Mouse (Mus musculus) ES-E14 (cell line): ENCODE data around the gene Slc27a1. TPM values are rescaled to one million over a fixed set of nuclear protein-coding genes. Genes with fewer than 3 reads are reported as not detected.
"Not testable (repeated sequence)": the region's sequence is repeated elsewhere in the genome, so short reads cannot be mapped to it uniquely, and the experiment has no call there.

Experiments used
- DNase-seq: peaks from one replicate; pipeline ENCODE4 v3.0.0-alpha.2; 2013; ENCODE audit warnings: low read depth, low spot score
- H3K27ac ChIP-seq: 2 replicates; pipeline ENCODE4 v1.5.1; 2012; ENCODE audit warnings: low read depth, mild to moderate bottlenecking, low read length, moderate library complexity, mixed read lengths; ENCODE audit not compliant: poor library complexity, insufficient read depth, severe bottlenecking
- H3K36me3 ChIP-seq: 2 replicates; pipeline ENCODE4 v1.6.1; 2012; ENCODE audit warnings: mild to moderate bottlenecking, low read length, moderate library complexity, mixed read lengths; ENCODE audit not compliant: control insufficient read depth, poor library complexity, insufficient read depth, severe bottlenecking
- H3K4me1 ChIP-seq, 2 experiments: fragments of 150-350 bp in 1 of 2; sonication (generic) in 1 of 2; 2 replicates each; pipeline ENCODE4 v1.6.1; 2012; ENCODE audit warnings: low read length in 2 of 2, mild to moderate bottlenecking in 1 of 2, mixed read lengths in 1 of 2; ENCODE audit not compliant: control insufficient read depth in 2 of 2, insufficient read depth in 2 of 2, poor library complexity in 1 of 2
- H3K4me3 ChIP-seq, 2 experiments: fragments of 150-350 bp in 1 of 2; sonication (generic) in 1 of 2; 2 replicates each; pipeline ENCODE4 v1.5.1; 2012; ENCODE audit warnings: low read length in 2 of 2, low read depth in 1 of 2, mild to moderate bottlenecking in 1 of 2, mixed read lengths in 1 of 2; ENCODE audit not compliant: insufficient read depth in 1 of 2, poor library complexity in 1 of 2, severe bottlenecking in 1 of 2
- H3K9ac ChIP-seq: 2 replicates; pipeline ENCODE4 v1.6.1; 2012; ENCODE audit warnings: low read depth, mild to moderate bottlenecking, low read length, mixed read lengths; ENCODE audit not compliant: poor library complexity, insufficient read depth, severe bottlenecking
- H3K9me3 ChIP-seq: fragments of 150-350 bp; sonication (generic); 2 replicates; pipeline ENCODE4 v1.6.1; 2012; ENCODE audit warnings: low read depth, mild to moderate bottlenecking, low read length; ENCODE audit not compliant: control insufficient read depth, insufficient read depth
- CHD2 ChIP-seq: IDR thresholded peaks from 2 replicates; pipeline ENCODE4 v1.6.1; 2014; ENCODE audit warnings: mild to moderate bottlenecking, low read depth, low read length, inconsistent platforms
- HCFC1 ChIP-seq: IDR thresholded peaks from 2 replicates; pipeline ENCODE4 v1.6.1; 2012; ENCODE audit warnings: low read length, inconsistent platforms, borderline replicate concordance; ENCODE audit not compliant: insufficient read depth
- MAFK ChIP-seq: IDR thresholded peaks from 2 replicates; pipeline ENCODE4 v1.6.1; 2014; ENCODE audit warnings: mild to moderate bottlenecking, low read depth, low read length, inconsistent platforms; ENCODE audit not compliant: insufficient read depth
- ZC3H11A ChIP-seq: IDR thresholded peaks from 2 replicates; pipeline ENCODE4 v1.6.1; 2012; ENCODE audit warnings: low read depth, mild to moderate bottlenecking, inconsistent platforms, low read length, borderline replicate concordance
- ZNF384 ChIP-seq: IDR thresholded peaks from 2 replicates; pipeline ENCODE4 v1.6.1; 2012; ENCODE audit warnings: low read depth, low read length, inconsistent platforms
- in situ Hi-C, 2 experiments: fragments of 600-800 bp; cut with MboI; formaldehyde crosslinking; loops; one replicate each; pipeline ENCODE4 v1.15.1; 2025; ENCODE audit warnings: low sequenced_read_pairs in 2 of 2, inconsistent platforms in 1 of 2; ENCODE audit not compliant: unreplicated experiment in 2 of 2
- total RNA-seq: library from RNA; depleted of rRNA; stranded (reverse); fragments of 300-350 nt; gene quantifications from 2 replicates; pipeline ENCODE4 v1.2.3, GENCODE M21; 2012; rRNA removed

Slc27a1 gene
- total RNA-seq = 24.5 and 45.9 TPM in 2 replicates

DNA sequence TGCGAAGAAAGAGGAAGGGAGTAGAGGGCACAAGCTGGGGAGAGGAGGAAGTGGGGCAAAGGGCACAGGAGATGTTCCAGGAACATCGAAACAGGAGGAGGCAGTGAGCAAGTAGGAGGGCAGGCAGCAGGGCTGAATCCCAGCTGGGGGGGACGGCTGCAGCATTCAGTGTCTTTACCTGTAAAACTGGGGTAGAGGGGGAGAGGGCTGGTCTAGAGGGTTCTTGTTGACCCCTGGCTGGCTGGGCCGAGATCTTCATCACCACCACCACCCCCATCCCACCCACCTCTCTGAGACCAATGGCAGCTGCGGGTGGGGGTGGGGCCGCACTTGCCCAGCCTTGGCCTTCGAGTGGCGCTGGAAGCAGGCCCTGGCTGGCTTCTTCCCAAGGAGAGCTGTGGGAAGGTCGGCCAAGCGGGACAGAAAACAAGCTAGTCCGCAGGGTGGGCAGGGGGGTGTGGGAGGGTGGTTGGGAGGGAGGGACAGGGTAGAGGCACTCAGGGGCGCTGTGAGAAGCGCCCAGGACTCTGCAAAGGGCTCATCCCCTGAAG lies at the start of gene Slc27a1:
Slc27a1 (plus strand) TSS at position 496 of the 551 bp plus-strand sequence.
- no peaks in the 10 kb centered on the region for H3K9me3 ChIP-seq
- H3K4me3 ChIP-seq = peak within 1 kb of the TSS; percentile 76 to 98
- peak within 1 kb of the TSS; percentile 89 for H3K9ac ChIP-seq
- H3K36me3 ChIP-seq = no peaks in the 10 kb centered on the region
- in situ Hi-C loops = no loop called here
- peaks cover 0 to 19% of the 10 kb centered on the region in 2 experiments; a peak in 2 of 4 replicates for H3K4me1 ChIP-seq
- no peak for DNase-seq
- H3K27ac ChIP-seq = peak within 1 kb of the TSS; percentile 92
- TF ChIP-seq ZNF384 = no peak
- TF ChIP-seq CHD2 = no peak
- no peak for TF ChIP-seq MAFK
- no peak for TF ChIP-seq ZC3H11A
- TF ChIP-seq HCFC1 = no peak

GRCm38 (mm10) chr8:71519037-71519825 lies 49.5 kb upstream of the Slc27a1 start:
- H3K36me3 ChIP-seq, in situ Hi-C loops, H3K9me3 ChIP-seq, H3K4me3 ChIP-seq, DNase-seq, H3K27ac ChIP-seq, H3K9ac ChIP-seq: not testable (repeated sequence)
- H3K4me1 ChIP-seq = peaks cover 0 to 19% of the 10 kb centered on the region in 2 experiments; a peak in 1 of 4 replicates

- Histone ChIP-seq H3K9me3 (no peaks in the 10 kb centered on the region), H3K4me3 (no peak overlapping the region), H3K9ac (no peak overlapping the region), H3K4me1 (peaks cover 3 to 20% of the 10 kb centered on the region in 2 experiments; a peak in 2 of 4 replicates), H3K36me3 (no peaks in the 10 kb centered on the region; the same call in 1 of the 2 replicates), H3K27ac (no peak overlapping the region)
- TF ChIP-seq HCFC1 = 0 out of 2 replicates have a peak, but pooled peaks have one; percentile 48
- no peak for TF ChIP-seq MAFK
- no peak for TF ChIP-seq ZNF384
- TF ChIP-seq ZC3H11A = peak; percentile 61; the same call in 1 of the 2 replicates
- TF ChIP-seq CHD2 = no peak
- in situ Hi-C loops = no loop called here
- DNase-seq = peak; percentile 93
Observed at GRCm38 (mm10) chr8:71521634-71522033, 47.0 kb upstream of the Slc27a1 start.

DNA sequence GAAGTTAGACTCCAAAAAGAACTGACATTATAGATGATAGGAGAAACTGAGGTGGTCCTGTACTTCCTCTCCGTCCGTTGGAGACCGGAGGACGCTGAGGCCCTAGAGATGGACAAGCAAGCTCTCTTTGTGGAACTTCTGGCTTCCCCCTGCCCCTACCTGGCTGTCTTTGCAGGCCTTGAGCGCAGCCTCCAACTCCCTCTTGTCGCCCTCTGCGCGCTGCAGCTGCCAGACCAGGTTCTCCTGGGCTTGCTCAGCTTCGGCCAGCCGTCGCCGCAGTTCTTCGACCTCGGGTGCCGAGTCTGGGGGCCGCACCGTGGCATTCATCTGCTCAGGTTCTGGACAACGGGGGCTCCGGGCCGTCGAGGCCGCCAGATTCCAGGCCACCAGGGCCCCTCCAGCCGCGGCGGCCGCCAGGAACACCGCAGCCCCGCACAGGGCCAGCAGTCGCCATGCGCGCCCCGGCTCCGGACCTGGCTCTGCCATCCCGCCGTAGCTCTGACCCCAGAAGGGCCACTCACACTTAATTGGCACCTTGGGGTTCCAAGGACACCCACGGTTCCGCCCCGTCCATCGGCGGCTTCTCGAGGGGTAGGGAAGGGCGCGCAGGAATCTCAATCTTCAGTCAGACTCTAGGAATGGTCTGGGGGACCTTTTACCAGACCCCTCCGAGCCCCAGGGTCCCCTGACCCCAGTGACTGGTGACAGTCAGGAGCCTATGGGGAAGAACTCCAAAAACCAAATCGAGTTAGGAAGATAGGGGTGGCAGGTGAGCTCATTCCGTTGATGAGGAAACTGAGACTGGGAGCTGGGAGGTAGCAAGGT lies 43.2 kb upstream of the Slc27a1 start, which contains the start of gene Ccdc194:
Ccdc194 (minus strand) TSS at position 486 of the 825 bp plus-strand sequence.
- peak within 1 kb of the TSS; percentile 60 for H3K9ac ChIP-seq
- H3K4me3 ChIP-seq = peak within 1 kb of the TSS; percentile 49 to 52
- in situ Hi-C loops = no loop called here
- H3K27ac ChIP-seq = peak within 1 kb of the TSS; percentile 76
- H3K4me1 ChIP-seq = peaks cover 5 to 27% of the 10 kb centered on the region in 2 experiments
- TF ChIP-seq ZC3H11A = no peak
- TF ChIP-seq MAFK = no peak
- TF ChIP-seq ZNF384 = no peak
- TF ChIP-seq CHD2 = no peak
- no peak for TF ChIP-seq HCFC1
- H3K9me3 ChIP-seq = no peaks in the 10 kb centered on the region
- no peak for DNase-seq
- H3K36me3 ChIP-seq = no peaks in the 10 kb centered on the region; the same call in 1 of the 2 replicates
